Mouse (Mus musculus) adrenal gland, postnatal 14 days (tissue): ENCODE results near the gene A3galt2. TPM values are rescaled to one million over a fixed set of nuclear protein-coding genes. Genes with fewer than 3 reads are reported as not detected.

Experiments
- DNase-seq: peaks from one replicate; pipeline ENCODE4 v3.0.0; 2021; ENCODE audit warnings: mixed read lengths
- long read RNA-seq, 2 experiments: library from polyadenylated mRNA; stranded (forward); transcript quantifications; one replicate each; pipeline ENCODE4 v2.0.0; 2021
- total RNA-seq: library from RNA; stranded (reverse); gene quantifications from 2 replicates; pipeline ENCODE4 v1.2.3, GENCODE M21; 2021

A3galt2 gene
- 0.26 TPM in 2 replicates for total RNA-seq
- long read RNA-seq, experiment 1: 0 reads
- long read RNA-seq, experiment 2: 0 reads

- DNase-seq: no peak
Observed at GRCm38 (mm10) chr4:128755064-128755463, at the start of gene A3galt2. A3galt2 (plus strand) TSS chr4:128755364.

GRCm38 (mm10) chr4:128706626-128707025 is 48.5 kb upstream of the A3galt2 start:
- DNase-seq: peak; percentile 39

- DNase-seq: peak; percentile 64
Observed at GRCm38 (mm10) chr4:128707384-128707783, 47.8 kb upstream of the A3galt2 start.

GRCm38 (mm10) chr4:128709061-128709780 is 45.9 kb upstream of the A3galt2 start:
- DNase-seq: no peak

GRCm38 (mm10) chr4:128709781-128710166 is 45.4 kb upstream of the A3galt2 start:
- no peak for DNase-seq

- no peak for DNase-seq
Observed at GRCm38 (mm10) chr4:128710286-128710685, 44.9 kb upstream of the A3galt2 start.

GRCm38 (mm10) chr4:128710800-128711199 is 44.4 kb upstream of the A3galt2 start:
- DNase-seq: no peak

GRCm38 (mm10) chr4:128711455-128712135 is 43.6 kb upstream of the A3galt2 start:
- DNase-seq: peak; percentile 95

- DNase-seq: no peak
Observed at GRCm38 (mm10) chr4:128712136-128712655, 43.0 kb upstream of the A3galt2 start.

- no peak for DNase-seq
Observed at GRCm38 (mm10) chr4:128712941-128713340, 42.2 kb upstream of the A3galt2 start.

GRCm38 (mm10) chr4:128715241-128716204 is 39.6 kb upstream of the A3galt2 start:
- no peak for DNase-seq

GRCm38 (mm10) chr4:128716279-128716678 is 38.9 kb upstream of the A3galt2 start:
- DNase-seq: no peak

GRCm38 (mm10) chr4:128716731-128717130 is 38.4 kb upstream of the A3galt2 start:
- DNase-seq: no peak

GRCm38 (mm10) chr4:128720110-128720509 is 35.1 kb upstream of the A3galt2 start:
- peak; percentile 82 for DNase-seq

GRCm38 (mm10) chr4:128721061-128721648 is 34.0 kb upstream of the A3galt2 start:
- DNase-seq: no peak

- DNase-seq: no peak
Observed at GRCm38 (mm10) chr4:128721761-128722160, 33.4 kb upstream of the A3galt2 start.

- DNase-seq: no peak
Observed at GRCm38 (mm10) chr4:128722932-128723331, 32.2 kb upstream of the A3galt2 start.

- no peak for DNase-seq
Observed at GRCm38 (mm10) chr4:128723431-128723830, 31.7 kb upstream of the A3galt2 start.

GRCm38 (mm10) chr4:128724059-128724458 is 31.1 kb upstream of the A3galt2 start:
- DNase-seq: no peak

- peak; percentile 91 for DNase-seq
Observed at GRCm38 (mm10) chr4:128727019-128727720, 28.0 kb upstream of the A3galt2 start.
